Mouse (Mus musculus) MEL (cell line): ENCODE data around the gene Fam110c.

Experiments used
- CHD2 ChIP-seq: IDR thresholded peaks from 2 replicates; pipeline ENCODE4 v1.6.1; 2011; ENCODE audit warnings: low read length, improper control_type of control experiment
- CTCF ChIP-seq, 3 experiments: IDR thresholded peaks in 2 of 3; conservative IDR thresholded peaks in 1 of 3; 2 replicates each; pipeline ENCODE4 v1.5.1; 2011 to 2012; ENCODE audit warnings: low read length in 3 of 3, low read depth in 2 of 3, mild to moderate bottlenecking in 2 of 3, improper control_type of control experiment in 1 of 3, inconsistent platforms in 1 of 3, mixed read lengths in 1 of 3, moderate library complexity in 1 of 3; ENCODE audit not compliant: control insufficient read depth in 1 of 3, insufficient read depth in 1 of 3, poor library complexity in 1 of 3, severe bottlenecking in 1 of 3
- EP300 ChIP-seq, 2 experiments: IDR thresholded peaks; 2 replicates each; pipeline ENCODE4 v1.6.1; 2011; ENCODE audit warnings: improper control_type of control experiment in 2 of 2, low read length in 2 of 2, low read depth in 1 of 2, mild to moderate bottlenecking in 1 of 2
- GATA1 ChIP-seq: IDR thresholded peaks from 2 replicates; pipeline ENCODE4 v1.6.1; 2011; ENCODE audit warnings: low read depth, low read length, improper control_type of control experiment
- HCFC1 ChIP-seq: IDR thresholded peaks from 2 replicates; pipeline ENCODE4 v1.6.1; 2012; ENCODE audit warnings: low read depth, mild to moderate bottlenecking, inconsistent platforms, low read length, improper control_type of control experiment, moderate library complexity
- JUND ChIP-seq: IDR thresholded peaks from 2 replicates; pipeline ENCODE4 v1.6.1; 2011; ENCODE audit warnings: low read depth, mild to moderate bottlenecking, improper control_type of control experiment, low read length
- MYB ChIP-seq: IDR thresholded peaks from 2 replicates; pipeline ENCODE4 v1.6.1; 2011; ENCODE audit warnings: mild to moderate bottlenecking, low read depth, low read length, improper control_type of control experiment
- MYC ChIP-seq: IDR thresholded peaks from 2 replicates; pipeline ENCODE4 v1.6.1; 2011; ENCODE audit warnings: low read depth, mild to moderate bottlenecking, low read length, improper control_type of control experiment, moderate library complexity
- POLR2A ChIP-seq, 2 experiments: IDR thresholded peaks; 2 replicates each; pipeline ENCODE4 v1.6.1; 2011 to 2012; ENCODE audit warnings: low read length in 2 of 2, mild to moderate bottlenecking in 2 of 2, control low read depth in 1 of 2, improper control_type of control experiment in 1 of 2, low read depth in 1 of 2, moderate library complexity in 1 of 2; ENCODE audit not compliant: control insufficient read depth in 1 of 2, insufficient read depth in 1 of 2, poor library complexity in 1 of 2
- TAL1 ChIP-seq: IDR thresholded peaks from 2 replicates; pipeline ENCODE4 v1.6.1; 2012; ENCODE audit warnings: mild to moderate bottlenecking, inconsistent platforms, low read length, moderate library complexity, mixed read lengths
- ZNF384 ChIP-seq: IDR thresholded peaks from 2 replicates; pipeline ENCODE4 v1.6.1; 2012; ENCODE audit warnings: low read depth, mild to moderate bottlenecking, inconsistent platforms, low read length, improper control_type of control experiment

- no peak for TF ChIP-seq HCFC1
- TF ChIP-seq CTCF (IDR thresholded peaks at IDR 0.05 in 2 of 3, conservative IDR thresholded peaks at IDR 0.05 in 1 of 3; ENCODE audit: control insufficient read depth in 1 of 3, insufficient read depth in 1 of 3, low read depth in 2 of 3, low read length in 3 of 3, poor library complexity in 1 of 3, severe bottlenecking in 1 of 3), result no peak
- TF ChIP-seq POLR2A (IDR thresholded peaks at IDR 0.05; ENCODE audit: control insufficient read depth in 1 of 2, insufficient read depth in 1 of 2, low read depth in 1 of 2, low read length in 2 of 2, poor library complexity in 1 of 2), result no peak
- no peak for TF ChIP-seq CHD2
- TF ChIP-seq ZNF384, result no peak
- no peak for TF ChIP-seq MYB
- no peak for TF ChIP-seq GATA1
- TF ChIP-seq EP300 (IDR thresholded peaks at IDR 0.05; ENCODE audit: low read depth in 1 of 2, low read length in 2 of 2), result no peak
- no peak for TF ChIP-seq JUND
- TF ChIP-seq MYC, result no peak
- TF ChIP-seq TAL1, result no peak
These were observed 17.3 kb upstream of the Fam110c start for GRCm38 (mm10) chr12:31056291-31056864.
